Mouse (Mus musculus) erythroblast, embryonic 14.5 days (primary cell): ENCODE results near the gene Klhl32.

Experiments
- GATA1 ChIP-seq: IDR thresholded peaks from 2 replicates; pipeline ENCODE4 v1.6.1; 2012; ENCODE audit warnings: low read length, inconsistent platforms, mixed read lengths
- TAL1 ChIP-seq: IDR thresholded peaks from 3 replicates; pipeline ENCODE4 v1.6.1; 2012; ENCODE audit warnings: low read length, inconsistent platforms, mixed read lengths

GRCm38 (mm10) chr4:24800345-24800936 is 50.5 kb downstream of the Klhl32 start:
- TF ChIP-seq TAL1 (no peak), GATA1 (no peak)
